Mouse (Mus musculus) neural tube, embryonic 15.5 days (tissue): ENCODE results near the gene Rxfp4. TPM values are rescaled to one million over a fixed set of nuclear protein-coding genes. Genes with fewer than 3 reads are reported as not detected.
A peak's percentile ranks its signal among the peaks of the same experiment; 100 is the strongest.

Experiments
- ATAC-seq: fragments of 200-750 bp; cut with Nextera tagmentation; 2 replicates; pipeline ENCODE4 v1.8.0; 2017; ENCODE audit warnings: mild to moderate bottlenecking, moderate TSS enrichment, moderate library complexity; ENCODE audit not compliant: low FRiP score
- H3K27ac ChIP-seq: fragments of 300-500 bp; sonication (generic); replicated peaks from 2 replicates; pipeline ENCODE4 v1.5.1; 2015; ENCODE audit warnings: mild to moderate bottlenecking, inconsistent platforms
- H3K27me3 ChIP-seq: fragments of 300-500 bp; sonication (generic); replicated peaks from 2 replicates; pipeline ENCODE4 v1.6.1; 2015; ENCODE audit warnings: inconsistent platforms
- H3K36me3 ChIP-seq: fragments of 300-500 bp; sonication (generic); 2 replicates; pipeline ENCODE4 v1.6.1; 2015; ENCODE audit warnings: inconsistent platforms
- H3K4me1 ChIP-seq: fragments of 300-500 bp; sonication (generic); 2 replicates; pipeline ENCODE4 v1.6.1; 2015; ENCODE audit warnings: inconsistent platforms
- H3K4me2 ChIP-seq: fragments of 300-500 bp; sonication (generic); 2 replicates; pipeline ENCODE4 v1.6.1; 2015; ENCODE audit warnings: inconsistent platforms, mild to moderate bottlenecking, moderate library complexity
- H3K4me3 ChIP-seq: fragments of 300-500 bp; sonication (generic); replicated peaks from 2 replicates; pipeline ENCODE4 v1.5.1; 2015; ENCODE audit warnings: mild to moderate bottlenecking, inconsistent platforms
- H3K9ac ChIP-seq: fragments of 300-500 bp; sonication (generic); replicated peaks from 2 replicates; pipeline ENCODE4 v1.6.1; 2015; ENCODE audit warnings: mild to moderate bottlenecking, inconsistent platforms
- H3K9me3 ChIP-seq: fragments of 300-500 bp; sonication (generic); replicated peaks from 2 replicates; pipeline ENCODE4 v1.6.1; 2016; ENCODE audit warnings: inconsistent platforms
- WGBS: fragments of 180-500 bp; shearing (Covaris S2); methylation state at CpG from one replicate; pipeline ENCODE4 v1.1.7; 2015; ENCODE audit warnings: mixed read lengths; 5-methylcytosine and 5-hydroxymethylcytosine counted together
- polyA plus RNA-seq: library from polyadenylated mRNA; unstranded; fragments of >200 nt; fragmentation: Nextera tagmentation; extraction: Ambion mirVana; gene quantifications from 2 replicates; pipeline ENCODE4 v1.2.1, GENCODE M21; 2015

Rxfp4 gene
- not detected in 2 replicates for polyA plus RNA-seq

DNA sequence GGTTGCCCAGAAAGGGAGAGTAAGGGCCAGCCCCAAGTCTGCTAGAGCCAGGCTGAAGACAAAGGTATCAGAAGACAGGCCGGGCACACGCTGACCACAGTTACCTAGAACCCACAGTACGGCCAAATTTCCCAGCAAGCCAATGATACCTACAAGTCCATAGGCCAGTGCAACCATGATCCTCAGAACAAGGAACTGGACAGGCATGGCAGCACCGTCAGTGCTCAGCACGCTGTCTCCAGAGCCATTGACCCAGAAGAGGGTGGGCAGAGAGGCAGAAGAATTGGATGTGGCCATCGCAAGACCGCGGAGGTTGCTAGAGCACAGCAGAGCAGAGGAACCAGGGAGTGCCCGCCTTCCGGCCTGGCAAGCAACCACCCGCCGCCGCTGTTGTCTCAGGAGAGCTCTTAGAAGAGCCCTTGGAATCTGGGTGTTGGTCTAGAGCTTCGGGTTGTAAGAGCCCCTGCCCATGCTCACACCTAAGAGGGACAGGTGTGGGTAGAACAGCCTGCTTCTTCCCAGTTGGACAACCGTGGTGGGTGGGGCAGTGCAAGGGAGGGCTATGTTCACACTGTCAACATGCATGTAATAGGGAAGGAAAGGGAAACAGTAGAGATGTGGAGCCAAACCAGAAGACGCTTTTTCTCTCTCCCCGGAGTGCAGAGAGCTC lies at the start of gene Rxfp4:
Gene Rxfp4 (minus strand): TSS at position 297 of the 670 bp plus-strand sequence.
- H3K4me1 ChIP-seq, result 0 out of 2 replicates have a peak, but pooled peaks cover 8% of the 10 kb centered on the region
- H3K4me2 ChIP-seq, result no peak within 1 kb of the TSS
- no peak within 1 kb of the TSS for H3K4me3 ChIP-seq
- no peak within 1 kb of the TSS for H3K27ac ChIP-seq
- no peaks in the 10 kb centered on the region for H3K9me3 ChIP-seq
- H3K27me3 ChIP-seq, result no peaks in the 10 kb centered on the region
- WGBS, result 92% methylated on average over 17 of the region's 17 CpGs
- 0 out of 2 replicates have a peak, but pooled peaks cover 3% of the 10 kb centered on the region for H3K36me3 ChIP-seq
- no peak for ATAC-seq
- no peak within 1 kb of the TSS for H3K9ac ChIP-seq

DNA sequence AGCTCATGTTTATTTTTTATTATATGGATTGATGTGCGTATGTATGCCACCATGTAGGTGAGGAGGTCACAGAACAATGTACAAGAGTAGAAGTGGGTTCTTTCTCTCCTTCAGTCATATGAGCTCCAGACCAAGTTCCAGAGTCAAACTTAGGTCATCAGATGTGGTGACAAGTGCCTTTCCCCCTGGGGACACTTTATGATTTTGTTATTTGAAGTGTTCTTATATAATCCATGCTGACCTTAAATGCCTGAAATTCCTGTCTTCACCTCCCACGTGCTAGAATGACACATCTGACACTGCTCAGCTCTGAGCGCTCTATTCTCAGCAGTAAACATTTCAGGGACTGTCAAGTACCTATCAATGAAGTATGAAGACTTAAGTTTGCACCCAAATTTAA lies 48.3 kb upstream of the Rxfp4 start:
- Histone ChIP-seq H3K4me1 (no peaks in the 10 kb centered on the region), H3K27me3 (no peaks in the 10 kb centered on the region), H3K27ac (no peak overlapping the region), H3K4me2 (no peak overlapping the region), H3K36me3 (peaks cover 80% of the 10 kb centered on the region), H3K4me3 (no peak overlapping the region), H3K9ac (no peak overlapping the region), H3K9me3 (no peaks in the 10 kb centered on the region)
- 90% methylated on average over 3 of the region's 3 CpGs for WGBS
- no peak for ATAC-seq

DNA sequence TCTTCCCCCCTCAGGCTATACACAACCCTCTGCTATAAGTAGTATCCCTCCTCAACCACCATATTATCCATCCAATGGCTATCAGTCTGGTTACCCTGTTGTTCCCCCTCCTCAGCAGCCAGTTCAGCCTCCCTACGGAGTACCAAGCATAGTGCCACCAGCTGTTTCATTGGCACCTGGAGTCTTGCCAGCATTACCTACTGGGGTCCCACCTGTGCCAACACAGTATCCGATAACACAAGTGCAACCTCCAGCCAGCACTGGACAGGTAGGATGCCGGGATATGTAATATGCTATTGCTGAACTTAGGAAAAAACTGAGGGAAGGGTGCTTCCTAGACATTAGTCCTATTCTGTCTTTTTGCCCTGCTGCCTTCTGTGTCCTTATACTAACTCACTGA lies 47.3 kb upstream of the Rxfp4 start:
- Histone ChIP-seq H3K36me3 (peaks cover 88% of the 10 kb centered on the region), H3K9me3 (no peaks in the 10 kb centered on the region), H3K4me2 (no peak overlapping the region), H3K4me3 (no peak overlapping the region), H3K27me3 (no peaks in the 10 kb centered on the region), H3K27ac (no peak overlapping the region), H3K4me1 (no peaks in the 10 kb centered on the region), H3K9ac (no peak overlapping the region)
- no peak for ATAC-seq
- WGBS, result 76% methylated on average over 3 of the region's 3 CpGs

DNA sequence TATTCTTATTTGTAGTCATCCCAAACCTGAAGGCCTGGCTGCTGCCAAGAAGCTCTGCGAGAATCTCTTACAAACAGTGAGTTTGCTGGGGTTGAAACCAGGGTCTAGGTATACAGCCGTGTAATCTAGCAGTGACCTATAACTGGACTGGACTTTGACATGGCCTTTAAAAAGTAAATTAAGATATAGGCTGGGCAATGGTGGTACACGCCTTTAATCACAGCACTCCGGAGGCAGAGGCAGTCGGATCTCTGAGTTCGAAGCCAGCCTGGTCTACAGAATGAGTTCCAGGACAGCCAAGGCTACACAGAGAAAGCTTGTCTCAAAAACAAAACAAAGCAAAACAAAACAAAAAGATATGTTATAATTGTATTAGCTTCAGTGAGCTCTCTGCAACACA lies 45.9 kb upstream of the Rxfp4 start:
- Histone ChIP-seq H3K4me1 (no peaks in the 10 kb centered on the region), H3K36me3 (peaks cover 91% of the 10 kb centered on the region), H3K9ac (no peak overlapping the region), H3K27me3 (no peaks in the 10 kb centered on the region), H3K4me2 (no peak overlapping the region), H3K9me3 (no peaks in the 10 kb centered on the region), H3K4me3 (no peak overlapping the region), H3K27ac (no peak overlapping the region)
- WGBS, result 95% methylated on average over 6 of the region's 6 CpGs
- no peak for ATAC-seq

DNA sequence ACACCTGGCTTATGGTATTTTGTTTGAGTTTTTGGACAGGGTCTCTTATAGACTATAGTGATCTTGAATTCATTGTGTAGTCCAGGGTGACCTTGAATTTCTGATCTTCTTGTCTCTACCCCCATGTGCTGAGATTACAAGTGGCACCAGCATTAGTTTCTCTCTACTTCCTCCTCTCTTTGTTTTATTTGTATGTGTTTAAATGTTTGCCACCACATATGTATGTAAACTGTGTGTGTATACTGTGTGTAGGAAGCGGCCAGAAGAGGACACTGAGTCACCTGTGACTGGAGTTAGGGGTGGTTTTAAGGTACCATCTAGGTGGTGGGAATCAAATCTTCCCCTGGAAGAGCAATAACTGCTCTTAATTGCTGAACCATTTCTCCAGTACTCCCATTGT lies 45.1 kb upstream of the Rxfp4 start:
- no peak overlapping the region for H3K4me3 ChIP-seq
- WGBS, result 94% methylated on average over 1 of the region's 1 CpGs
- H3K4me2 ChIP-seq, result no peak overlapping the region
- ATAC-seq, result no peak
- no peak overlapping the region for H3K27ac ChIP-seq
- no peaks in the 10 kb centered on the region for H3K4me1 ChIP-seq
- no peaks in the 10 kb centered on the region for H3K27me3 ChIP-seq
- H3K36me3 ChIP-seq, result peaks cover 90% of the 10 kb centered on the region
- no peak overlapping the region for H3K9ac ChIP-seq
- H3K9me3 ChIP-seq, result no peaks in the 10 kb centered on the region

DNA sequence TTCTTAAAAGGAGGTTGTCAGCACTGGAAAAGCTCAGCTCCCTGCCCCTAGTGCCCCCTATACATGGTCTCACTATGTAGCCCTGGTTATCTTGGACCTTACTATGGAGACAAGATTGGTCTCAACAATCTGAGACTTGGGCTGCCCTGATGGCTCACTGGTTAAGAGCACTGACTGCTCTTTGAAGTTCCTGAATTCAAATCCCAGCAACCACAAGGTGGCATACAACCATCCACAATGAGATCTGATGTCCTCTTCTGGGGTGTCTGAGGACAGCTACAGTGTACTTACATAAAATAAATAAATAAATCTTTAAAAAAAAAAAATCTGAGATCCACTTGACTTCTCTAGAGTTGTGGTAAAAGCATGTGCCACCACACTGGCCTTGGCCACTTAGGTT lies 42.6 kb upstream of the Rxfp4 start:
- Histone ChIP-seq H3K27me3 (no peaks in the 10 kb centered on the region), H3K4me3 (no peak overlapping the region), H3K4me2 (no peak overlapping the region), H3K36me3 (peaks cover 91% of the 10 kb centered on the region), H3K9me3 (no peaks in the 10 kb centered on the region), H3K27ac (no peak overlapping the region), H3K9ac (no peak overlapping the region), H3K4me1 (no peaks in the 10 kb centered on the region)
- no peak for ATAC-seq

DNA sequence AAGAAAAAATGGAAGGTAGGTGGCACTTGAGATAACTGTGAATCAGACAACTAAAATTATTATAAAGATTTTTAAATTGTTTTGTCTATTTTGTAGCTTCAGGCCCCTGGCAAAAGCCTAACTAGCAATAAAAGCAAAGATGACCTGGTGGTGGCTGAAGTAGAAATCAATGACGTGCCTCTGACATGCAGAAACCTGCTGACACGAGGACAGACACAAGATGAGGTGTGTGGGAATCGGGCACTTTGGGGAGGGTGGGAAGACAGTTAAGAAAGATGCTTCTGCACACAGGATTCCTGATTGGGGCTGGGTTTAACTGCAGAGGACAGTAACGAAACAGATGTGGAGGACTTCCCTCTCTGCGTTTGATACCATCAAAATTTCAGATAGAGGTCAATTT lies 36.1 kb upstream of the Rxfp4 start:
- no peak for ATAC-seq
- H3K4me1 ChIP-seq, result peaks cover 19% of the 10 kb centered on the region
- H3K27ac ChIP-seq, result no peak overlapping the region
- no peak overlapping the region for H3K4me3 ChIP-seq
- H3K9ac ChIP-seq, result no peak overlapping the region
- WGBS, result 89% methylated on average over 5 of the region's 5 CpGs
- H3K36me3 ChIP-seq, result peaks cover 53% of the 10 kb centered on the region
- H3K27me3 ChIP-seq, result no peaks in the 10 kb centered on the region
- H3K4me2 ChIP-seq, result no peak overlapping the region
- no peaks in the 10 kb centered on the region for H3K9me3 ChIP-seq

DNA sequence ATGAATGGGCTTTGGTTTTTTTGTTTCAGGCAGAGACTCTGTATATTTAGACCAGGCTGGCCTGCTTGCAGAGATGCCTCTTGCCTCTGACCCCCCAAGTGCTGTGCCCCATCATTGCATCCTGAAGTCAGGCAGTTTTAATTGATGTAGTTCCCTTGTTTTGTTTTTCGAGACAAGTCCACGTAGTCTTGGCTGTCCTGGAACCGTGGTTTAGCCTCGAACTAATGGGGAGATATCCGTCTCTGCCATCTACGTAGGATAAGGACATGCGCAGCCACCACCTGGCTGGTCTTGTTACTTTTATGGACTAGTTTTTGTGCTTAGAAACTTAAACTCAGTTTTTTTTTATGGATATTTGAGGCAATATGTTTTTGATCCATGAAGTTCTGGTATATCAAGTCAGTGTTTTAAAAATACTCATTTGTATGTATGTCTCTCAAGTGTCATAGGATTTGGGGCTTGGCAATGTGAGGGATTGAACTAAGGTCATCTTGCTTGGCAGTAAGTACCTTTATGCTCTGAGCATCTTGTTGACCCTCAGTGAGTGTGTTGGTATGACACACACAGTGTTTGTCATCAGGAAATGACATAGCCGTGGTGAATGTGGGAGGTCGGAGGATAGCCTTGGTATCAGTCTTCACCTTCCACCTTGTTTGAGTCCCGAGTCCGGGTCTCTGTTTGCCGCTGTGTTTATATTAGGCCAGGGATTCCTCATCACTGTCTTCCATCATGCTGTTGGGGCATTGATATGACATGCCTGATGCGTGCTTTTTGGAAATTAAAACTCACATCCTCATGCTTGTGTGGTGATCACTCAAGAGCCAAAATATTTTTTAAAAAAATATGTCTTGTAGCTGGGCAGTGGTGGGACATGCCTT lies 34.0 kb upstream of the Rxfp4 start:
- Histone ChIP-seq H3K9ac (peak overlapping the region; percentile 94), H3K36me3 (peaks cover 36% of the 10 kb centered on the region), H3K27me3 (no peaks in the 10 kb centered on the region), H3K4me3 (peak overlapping the region; percentile 63), H3K9me3 (no peaks in the 10 kb centered on the region), H3K27ac (peak overlapping the region; percentile 98; the same call in 1 of the 2 replicates), H3K4me2 (peak overlapping the region; percentile 67), H3K4me1 (peaks cover 19% of the 10 kb centered on the region)
- ATAC-seq, result no peak
- 50% methylated on average over 13 of the region's 13 CpGs for WGBS

DNA sequence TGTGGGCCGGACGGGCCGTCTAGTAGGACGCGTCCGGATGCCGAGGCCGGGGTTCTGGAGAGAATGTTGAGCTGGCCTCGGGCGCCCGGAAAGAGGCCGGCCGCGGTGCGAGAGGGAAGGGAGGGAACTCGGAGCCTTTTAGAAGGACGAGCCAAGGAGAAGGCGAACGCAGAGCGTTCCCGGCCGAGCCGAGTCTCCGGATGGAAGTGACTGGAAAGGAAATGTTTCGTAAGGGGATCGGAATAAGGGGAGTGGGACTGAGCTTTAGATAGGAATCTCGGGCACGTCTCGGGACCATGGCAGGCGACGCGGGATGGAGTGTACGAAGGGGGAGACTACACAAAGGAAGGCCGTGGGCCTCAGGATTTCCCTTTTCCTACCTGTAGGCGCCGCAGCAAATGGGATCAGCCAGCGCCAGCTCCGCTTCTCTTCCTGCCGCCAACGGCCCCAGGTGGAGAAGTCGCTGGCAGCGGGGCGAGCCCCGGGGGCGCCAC lies 33.1 kb upstream of the Rxfp4 start:
- ATAC-seq, result peak; percentile 82
- peak overlapping the region; percentile 67 for H3K4me2 ChIP-seq
- peak overlapping the region; percentile 63 for H3K4me3 ChIP-seq
- peaks cover 19% of the 10 kb centered on the region for H3K4me1 ChIP-seq
- under 1% methylated on average over 44 of the region's 45 CpGs for WGBS
- no peaks in the 10 kb centered on the region for H3K27me3 ChIP-seq
- peaks cover 30% of the 10 kb centered on the region for H3K36me3 ChIP-seq
- H3K9ac ChIP-seq, result peak overlapping the region; percentile 94
- peak overlapping the region; percentile 98 for H3K27ac ChIP-seq
- H3K9me3 ChIP-seq, result no peaks in the 10 kb centered on the region

DNA sequence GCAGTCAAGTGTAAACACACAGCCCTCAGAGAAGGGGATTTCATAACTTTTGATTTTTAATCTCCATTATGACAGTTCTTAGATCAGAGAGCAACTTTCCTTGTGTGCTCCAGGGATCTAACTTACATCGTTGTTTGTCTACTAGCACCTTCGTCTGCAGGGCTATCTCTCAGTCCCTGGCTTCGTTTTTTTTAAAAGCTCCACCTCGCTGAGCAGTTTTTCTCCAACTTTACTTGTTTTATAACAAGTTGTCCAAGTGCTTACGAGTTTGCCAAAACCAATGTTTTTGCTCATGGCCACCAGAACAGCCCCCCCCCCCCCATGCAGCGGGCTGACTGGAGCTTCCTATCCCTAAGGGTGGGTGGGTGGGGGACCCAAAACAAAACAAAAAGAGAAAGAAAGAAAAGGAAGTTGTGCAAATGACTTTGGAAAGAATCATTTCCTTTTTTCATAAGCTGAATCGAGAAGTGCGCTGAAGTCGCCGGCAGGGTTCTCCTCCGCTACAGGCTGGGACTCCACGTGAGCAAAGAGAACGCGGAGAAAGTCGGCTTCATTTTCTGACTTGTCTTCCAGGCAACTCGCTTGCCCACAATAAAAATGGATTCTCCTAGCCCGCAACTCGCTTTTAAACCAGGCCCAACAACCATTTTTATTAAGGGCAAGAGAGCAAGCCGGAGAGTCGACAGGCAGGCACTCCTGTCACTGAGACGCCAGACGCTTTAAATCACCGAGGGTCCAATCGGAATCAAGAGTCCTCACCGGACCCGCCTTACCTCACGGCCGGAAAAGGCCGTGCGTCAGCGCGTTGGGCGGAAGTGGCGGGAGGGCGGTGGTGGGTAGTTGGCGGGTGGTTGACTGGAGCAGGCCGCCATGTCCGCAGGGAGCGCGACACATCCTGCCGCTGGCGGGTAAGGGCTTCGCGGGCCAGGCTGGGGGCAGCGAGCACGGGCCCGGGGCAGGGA lies 32.3 kb upstream of the Rxfp4 start, which contains the start of gene Khdc4:
Gene Khdc4 (plus strand): TSS at position 824 of the 962 bp plus-strand sequence.
- WGBS, result under 1% methylated on average over 47 of the region's 47 CpGs
- Histone ChIP-seq H3K27me3 (no peaks in the 10 kb centered on the region), H3K9me3 (no peaks in the 10 kb centered on the region), H3K9ac (peak within 1 kb of the TSS; percentile 94), H3K4me3 (peak within 1 kb of the TSS; percentile 63), H3K36me3 (peaks cover 23% of the 10 kb centered on the region), H3K4me2 (peak within 1 kb of the TSS; percentile 67), H3K27ac (peak within 1 kb of the TSS; percentile 98), H3K4me1 (peaks cover 19% of the 10 kb centered on the region)
- ATAC-seq, result peak; percentile 100
